Mouse (Mus musculus) small intestine, adult 2 months (tissue): ENCODE measurements around the gene Kmt5a. TPM values are rescaled to one million over a fixed set of nuclear protein-coding genes. Genes with fewer than 3 reads are reported as not detected.

ENCODE experiments used
- H3K27ac ChIP-seq: fragments of 200-500 bp; 2 replicates; pipeline ENCODE4 v1.5.1; 2012; ENCODE audit warnings: low read depth, low read length, control low read depth, inconsistent platforms; ENCODE audit not compliant: insufficient read depth
- H3K27me3 ChIP-seq: fragments of 200-500 bp; 2 replicates; pipeline ENCODE4 v1.6.1; 2012; ENCODE audit warnings: mild to moderate bottlenecking, moderate library complexity, low read length, inconsistent platforms; ENCODE audit not compliant: control insufficient read depth, insufficient read depth
- H3K36me3 ChIP-seq: fragments of 200-500 bp; 2 replicates; pipeline ENCODE4 v1.6.1; 2012; ENCODE audit warnings: mild to moderate bottlenecking, low read length, control low read depth, inconsistent platforms; ENCODE audit not compliant: control insufficient read depth, insufficient read depth
- H3K4me1 ChIP-seq: fragments of 200-500 bp; 2 replicates; pipeline ENCODE4 v1.6.1; 2012; ENCODE audit warnings: low read length, inconsistent platforms, mixed read lengths; ENCODE audit not compliant: control insufficient read depth, insufficient read depth, insufficient read length
- H3K4me3 ChIP-seq: fragments of 200-500 bp; 2 replicates; pipeline ENCODE4 v1.5.1; 2012; ENCODE audit warnings: low read depth, mild to moderate bottlenecking, control low read depth, inconsistent platforms, low read length, moderate library complexity
- CTCF ChIP-seq: fragments of 200-500 bp; IDR thresholded peaks from 2 replicates; pipeline ENCODE4 v1.5.1; 2012; ENCODE audit warnings: low read depth, mild to moderate bottlenecking, control low read depth, inconsistent platforms, low read length, moderate library complexity, mixed read lengths; ENCODE audit not compliant: insufficient replicate concordance, insufficient read length; ENCODE audit errors: extremely low read depth
- POLR2A ChIP-seq: fragments of 200-500 bp; IDR thresholded peaks from 2 replicates; pipeline ENCODE4 v1.6.1; 2012; ENCODE audit warnings: low read depth, mild to moderate bottlenecking, control low read depth, inconsistent platforms, low read length, moderate library complexity
- WGBS: fragments of 180-500 bp; shearing (Covaris S2); methylation state at CpG from one replicate; pipeline ENCODE4 v1.1.7; 2018; 5-methylcytosine and 5-hydroxymethylcytosine counted together
- polyA plus RNA-seq: library from polyadenylated mRNA; depleted of rRNA; stranded (reverse); fragments of >200 nt; gene quantifications from 2 replicates; pipeline ENCODE4 v1.2.3, GENCODE M21; 2012

Kmt5a gene
- polyA plus RNA-seq, 1 experiment: 70.7 TPM

DNA sequence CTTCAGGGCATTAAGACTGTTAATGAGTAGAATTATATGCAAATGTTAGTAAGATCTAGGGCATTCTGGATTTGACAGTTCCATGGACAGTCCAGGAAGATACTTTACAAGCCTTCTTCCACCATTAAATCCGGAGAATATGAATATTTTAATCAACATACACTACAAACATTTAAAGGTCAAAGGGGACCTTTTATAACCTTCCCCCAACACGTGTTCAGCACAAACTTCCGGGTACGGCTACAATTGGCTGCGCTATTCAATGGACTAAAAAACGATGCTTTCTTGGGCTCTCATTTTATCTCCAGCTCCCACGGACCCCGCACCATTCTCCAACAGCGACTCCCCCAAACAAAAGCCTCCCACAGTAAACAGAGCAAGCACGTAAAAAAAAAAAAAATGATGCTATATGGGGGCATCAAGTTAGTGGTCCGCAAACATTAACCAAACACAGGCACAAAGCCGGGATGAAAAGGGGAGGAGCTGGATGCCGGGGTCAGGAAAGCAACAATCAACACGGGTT is 15.5 kb upstream of the Kmt5a start:
- Histone ChIP-seq H3K36me3 (no peaks in the 10 kb centered on the region), H3K27me3 (no peaks in the 10 kb centered on the region), H3K27ac (peak overlapping the region; percentile 75), H3K4me3 (peak overlapping the region; percentile 99), H3K4me1 (peaks cover 3% of the 10 kb centered on the region; the same call in 1 of the 2 replicates)
- no peak for TF ChIP-seq CTCF
- no peak for TF ChIP-seq POLR2A
- WGBS: under 1% methylated on average over 14 of the region's 14 CpGs

DNA sequence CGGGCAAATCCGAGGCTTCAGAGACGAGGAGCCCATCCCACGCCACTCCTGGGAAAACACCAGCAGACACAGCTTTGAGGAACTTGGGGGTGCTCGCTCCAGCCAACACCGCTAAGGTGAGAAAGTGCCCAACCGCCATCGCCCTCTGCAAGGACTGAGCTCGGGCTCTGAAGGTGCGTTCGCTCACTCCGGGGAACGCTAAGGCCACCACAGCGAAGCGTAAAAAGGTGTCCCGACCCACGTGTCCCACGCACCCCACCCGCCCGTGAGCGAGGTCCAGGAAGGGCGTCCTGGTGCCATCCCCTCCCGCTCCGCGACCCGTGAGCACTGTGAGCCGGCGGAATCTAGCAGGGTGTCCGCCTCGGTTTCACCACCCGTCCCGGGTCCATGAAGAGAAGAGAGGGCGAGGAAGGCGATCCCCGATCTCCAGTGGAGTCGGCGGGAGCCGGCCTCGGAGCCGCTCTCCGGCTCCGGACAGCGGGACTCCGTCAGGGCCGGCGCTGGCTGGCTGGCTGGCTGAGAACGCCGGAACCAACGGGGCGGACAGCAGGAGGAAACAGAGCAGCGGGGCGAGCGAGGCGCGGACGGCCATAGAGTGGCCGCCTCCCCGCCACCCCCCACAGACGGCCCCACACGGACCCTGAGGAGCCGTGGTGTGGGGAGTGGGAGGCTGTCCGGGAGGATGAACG is 14.9 kb upstream of the Kmt5a start:
- TF ChIP-seq POLR2A: no peak
- no peak for TF ChIP-seq CTCF
- peak overlapping the region; percentile 99 for H3K4me3 ChIP-seq
- under 1% methylated on average over 62 of the region's 63 CpGs for WGBS

DNA sequence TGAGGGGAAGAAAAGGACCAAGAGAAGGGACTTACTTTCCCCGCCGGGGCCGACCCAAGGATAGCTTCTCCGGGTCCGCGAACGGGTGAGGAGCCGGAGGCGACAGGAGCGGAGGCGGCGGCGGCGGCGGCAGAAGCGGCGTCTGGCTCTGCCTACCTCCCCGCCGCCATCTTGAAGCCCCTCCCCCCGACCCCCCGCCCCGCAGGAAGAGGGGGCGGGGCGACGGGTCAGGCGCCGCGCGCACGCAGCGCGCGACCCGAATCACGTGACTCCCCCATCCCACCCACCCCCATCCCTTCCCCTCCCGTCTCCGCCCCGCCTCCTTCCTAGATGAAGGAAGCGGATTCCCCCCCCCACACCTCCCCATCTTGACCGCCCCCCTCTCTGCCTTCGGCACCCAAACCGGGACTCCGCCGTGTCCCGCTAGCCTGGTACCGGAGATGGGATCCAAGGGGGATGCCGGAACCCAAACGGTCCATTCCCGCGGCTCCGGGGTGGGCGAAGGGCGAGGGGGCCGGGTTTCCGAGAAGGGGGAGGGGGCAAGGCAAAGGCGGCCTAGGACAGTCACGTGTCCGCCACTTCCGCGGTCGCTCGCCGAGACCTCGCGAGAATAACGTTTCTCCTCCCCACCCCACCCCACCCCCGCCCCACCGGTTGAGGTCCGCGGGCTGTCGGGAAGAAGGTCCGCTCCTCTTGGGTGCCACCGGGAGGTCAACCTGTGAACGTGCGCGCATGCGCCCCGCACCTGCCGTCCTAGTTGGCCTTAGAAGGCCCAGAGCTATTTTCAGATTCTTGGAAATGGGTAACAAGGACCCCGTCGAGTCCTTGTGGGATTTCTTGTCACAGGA is 14.1 kb upstream of the Kmt5a start, which contains the start of gene Sbno1:
TSS of gene Sbno1 (minus strand) at position 590 of the 848 bp plus-strand sequence.
- H3K27ac ChIP-seq: peak within 1 kb of the TSS; percentile 75
- H3K4me3 ChIP-seq: peak within 1 kb of the TSS; percentile 99
- H3K36me3 ChIP-seq: no peaks in the 10 kb centered on the region
- TF ChIP-seq CTCF (no peak), POLR2A (peak; percentile 66)
- WGBS: under 1% methylated on average over 51 of the region's 81 CpGs
- no peaks in the 10 kb centered on the region for H3K27me3 ChIP-seq
- H3K4me1 ChIP-seq: peaks cover 3% of the 10 kb centered on the region; the same call in 1 of the 2 replicates

More for the DNA sequence above, 14.9 kb upstream of the Kmt5a start:
- no peaks in the 10 kb centered on the region for H3K36me3 ChIP-seq
- H3K27ac ChIP-seq: peak overlapping the region; percentile 75
- peaks cover 3% of the 10 kb centered on the region; the same call in 1 of the 2 replicates for H3K4me1 ChIP-seq
- H3K27me3 ChIP-seq: no peaks in the 10 kb centered on the region

DNA sequence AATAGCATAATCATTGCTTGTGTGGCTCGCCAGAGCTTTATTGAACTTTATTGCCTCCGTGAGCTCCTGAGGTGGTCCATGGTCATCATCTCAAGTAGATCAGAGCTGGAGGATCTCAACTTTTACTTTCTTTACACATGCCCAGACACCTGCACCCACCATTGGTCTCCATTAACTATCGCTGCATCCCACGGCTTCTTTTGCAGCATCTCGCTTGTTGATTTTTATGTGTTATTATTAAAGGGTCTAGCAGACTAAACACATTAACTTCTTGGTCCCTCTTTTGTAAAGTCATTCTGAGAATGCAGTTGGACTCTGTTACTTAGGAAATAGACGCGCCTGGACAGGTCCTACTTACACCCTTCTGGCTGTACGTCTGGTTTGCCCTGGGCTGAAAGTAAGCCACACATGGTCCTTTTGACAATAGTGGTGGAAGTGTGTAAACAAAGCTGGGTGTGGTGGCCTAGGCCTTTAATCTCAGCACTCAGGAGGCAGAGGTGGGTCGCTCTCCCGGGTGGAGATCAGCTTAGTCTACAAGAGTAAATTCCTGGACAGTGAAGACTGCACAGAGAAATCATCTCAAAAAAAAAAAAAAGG is 13.2 kb upstream of the Kmt5a start:
- TF ChIP-seq POLR2A (no peak), CTCF (no peak)
- no peak overlapping the region for H3K4me3 ChIP-seq
- 80% methylated on average over 10 of the region's 10 CpGs for WGBS
- H3K27ac ChIP-seq: 0 out of 2 replicates have a peak overlapping the region, but pooled peaks have one; percentile 56
- H3K27me3 ChIP-seq: no peaks in the 10 kb centered on the region
- H3K4me1 ChIP-seq: peaks cover 3% of the 10 kb centered on the region; the same call in 1 of the 2 replicates
- no peaks in the 10 kb centered on the region for H3K36me3 ChIP-seq

DNA sequence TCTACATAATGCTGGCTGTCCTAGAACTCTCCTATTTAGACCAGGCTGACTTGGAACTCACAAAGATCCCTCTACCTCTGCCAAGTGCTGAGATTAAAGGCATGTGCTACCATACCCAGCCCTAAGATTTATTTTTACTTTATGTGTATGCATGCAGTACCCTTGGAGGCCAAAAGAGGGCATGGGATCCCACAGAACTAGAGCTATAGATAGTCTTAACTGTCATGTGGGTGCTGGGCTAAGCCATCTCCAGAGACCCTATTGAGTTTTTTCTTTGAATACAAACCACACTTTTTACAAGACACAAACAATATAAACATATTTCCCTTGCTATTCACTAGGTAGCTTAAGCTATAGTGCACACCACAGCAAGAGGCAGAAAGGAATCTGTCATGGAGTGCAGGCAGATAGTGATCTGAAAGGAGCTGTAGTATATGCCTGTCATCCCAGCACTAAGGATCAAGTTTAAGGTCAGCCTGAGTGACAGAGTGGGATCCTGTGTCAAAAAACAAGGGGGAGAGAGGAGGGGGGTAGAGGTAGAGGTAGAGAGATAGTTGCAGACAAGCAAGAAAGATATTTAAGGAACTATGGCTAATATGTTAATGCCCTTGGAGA is 7.2 kb upstream of the Kmt5a start:
- H3K4me1 ChIP-seq: no peaks in the 10 kb centered on the region
- TF ChIP-seq POLR2A (no peak), CTCF (no peak)
- H3K4me3 ChIP-seq: no peak overlapping the region
- no peaks in the 10 kb centered on the region for H3K27me3 ChIP-seq
- H3K36me3 ChIP-seq: no peaks in the 10 kb centered on the region
- H3K27ac ChIP-seq: no peak overlapping the region

DNA sequence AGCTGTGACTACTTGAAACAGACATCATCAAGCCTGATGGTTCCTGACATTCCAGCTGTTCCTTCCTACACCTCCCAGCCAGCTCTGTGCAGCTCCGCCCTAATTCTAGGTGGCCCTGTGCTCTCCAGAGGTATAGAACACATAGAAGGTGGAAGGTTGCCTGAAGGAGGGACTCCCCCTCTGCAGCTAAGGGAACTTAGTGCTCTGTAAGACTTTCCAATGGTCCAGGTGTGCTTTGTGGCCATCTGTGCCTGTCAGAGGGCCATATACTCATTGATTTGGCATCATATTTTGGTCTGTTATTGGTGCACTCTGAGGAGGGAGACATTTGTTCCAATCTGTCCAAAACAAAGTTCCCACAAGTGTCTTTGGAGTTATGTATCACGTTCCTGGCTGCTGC is 6.7 kb upstream of the Kmt5a start:
- Histone ChIP-seq H3K4me3 (no peak overlapping the region), H3K27ac (no peak overlapping the region), H3K27me3 (no peaks in the 10 kb centered on the region), H3K4me1 (no peaks in the 10 kb centered on the region), H3K36me3 (no peaks in the 10 kb centered on the region)
- WGBS: 73% methylated on average over 2 of the region's 2 CpGs
- TF ChIP-seq POLR2A (no peak), CTCF (no peak)
